Mouse (Mus musculus) regulatory T cell (primary cell): ENCODE results near the gene Slc26a11.

Experiments used
- in situ Hi-C: fragments of 300-600 bp; cut with MboI, MseI; formaldehyde crosslinking; loops from one replicate; pipeline ENCODE4 v1.15.1; 2025; ENCODE audit warnings: high pct_unique_total_duplicates

Slc26a11 gene

GRCm38 (mm10) chr11:119355443-119356385 lies at the start of gene Slc26a11, which contains the start of gene Sgsh:
Slc26a11 (plus strand) TSS chr11:119355557.
Sgsh (minus strand) TSS chr11:119355536.
- in situ Hi-C loops: no loop called here

- in situ Hi-C loops: no loop called here
Observed at GRCm38 (mm10) chr11:119306762-119307657, 48.3 kb upstream of the Slc26a11 start.

GRCm38 (mm10) chr11:119307658-119307867 lies 47.8 kb upstream of the Slc26a11 start, which contains the start of gene Card14:
Card14 (plus strand) TSS chr11:119307768.
- in situ Hi-C loops: no loop called here

GRCm38 (mm10) chr11:119307916-119308315 lies 47.4 kb upstream of the Slc26a11 start:
- in situ Hi-C loops: no loop called here

GRCm38 (mm10) chr11:119310621-119311020 lies 44.7 kb upstream of the Slc26a11 start:
- in situ Hi-C loops: no loop called here

- in situ Hi-C loops: no loop called here
Observed at GRCm38 (mm10) chr11:119314252-119314936, 41.0 kb upstream of the Slc26a11 start.

GRCm38 (mm10) chr11:119316720-119317119 lies 38.6 kb upstream of the Slc26a11 start:
- in situ Hi-C loops: no loop called here

GRCm38 (mm10) chr11:119322521-119322920 lies 32.8 kb upstream of the Slc26a11 start:
- in situ Hi-C loops: no loop called here

GRCm38 (mm10) chr11:119325068-119325467 lies 30.3 kb upstream of the Slc26a11 start:
- in situ Hi-C loops: no loop called here

- in situ Hi-C loops: loop anchor here (5.0 kb wide), 1 partner anchor 77 kb away; no protein-coding TSS in a partner anchor
Observed at GRCm38 (mm10) chr11:119330592-119330991, 24.8 kb upstream of the Slc26a11 start.

GRCm38 (mm10) chr11:119331970-119332369 lies 23.4 kb upstream of the Slc26a11 start:
- in situ Hi-C loops: loop anchor here (5.0 kb wide), 1 partner anchor 75 kb away; no protein-coding TSS in a partner anchor

GRCm38 (mm10) chr11:119338271-119339059 lies 16.9 kb upstream of the Slc26a11 start:
- in situ Hi-C loops: no loop called here

- in situ Hi-C loops: no loop called here
Observed at GRCm38 (mm10) chr11:119339179-119339578, 16.2 kb upstream of the Slc26a11 start.

- in situ Hi-C loops: no loop called here
Observed at GRCm38 (mm10) chr11:119339637-119340036, 15.7 kb upstream of the Slc26a11 start.

- in situ Hi-C loops: no loop called here
Observed at GRCm38 (mm10) chr11:119344178-119344577, 11.2 kb upstream of the Slc26a11 start.

- in situ Hi-C loops: no loop called here
Observed at GRCm38 (mm10) chr11:119344865-119345264, 10.5 kb upstream of the Slc26a11 start.

GRCm38 (mm10) chr11:119347125-119347524 lies 8.2 kb upstream of the Slc26a11 start:
- in situ Hi-C loops: no loop called here

- in situ Hi-C loops: no loop called here
Observed at GRCm38 (mm10) chr11:119352113-119352512, 3.2 kb upstream of the Slc26a11 start.

GRCm38 (mm10) chr11:119353946-119354345 lies 1.4 kb upstream of the Slc26a11 start:
- in situ Hi-C loops: no loop called here

GRCm38 (mm10) chr11:119354798-119355442 lies 437 bp upstream of the Slc26a11 start:
- in situ Hi-C loops: no loop called here
